ENCODE assay signal across 9 mouse cellular contexts in the genomic region with DNA sequence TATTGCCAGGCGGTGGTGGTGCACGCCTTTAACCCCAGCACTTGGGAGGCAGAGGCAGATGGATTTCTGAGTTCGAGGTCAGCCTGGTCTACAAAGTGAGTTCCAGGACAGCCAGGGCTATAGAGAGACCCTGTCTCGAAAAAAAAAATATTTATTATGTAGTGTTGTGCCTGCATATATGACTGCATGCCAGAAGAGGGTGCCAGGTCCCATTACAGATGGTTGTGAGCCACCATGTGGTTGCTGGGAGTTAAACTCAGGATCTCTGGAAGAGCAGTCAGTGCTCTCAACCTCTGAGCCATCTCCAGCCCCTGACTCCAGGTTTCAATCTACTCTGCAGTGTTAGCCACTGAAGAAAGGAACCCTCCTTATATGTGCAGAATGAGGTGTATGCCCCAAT. TPM values are rescaled to one million over a fixed set of nuclear protein-coding genes. Genes with fewer than 3 reads are reported as not detected.
"Had no signal": no experiment of that assay in that cellular context is flagged by ENCODE, and none has a peak within 500 bp of the region (broad histone marks: within the 10 kb centered on the region; RNA-seq: fewer than 3 reads in every experiment).

No protein-coding gene starts in this region.

RNA-seq across cellular contexts. Expression of gene Slc22a14, which starts 5.4 kb away (rescaled TPM):
- total RNA-seq: layer of hippocampus, postnatal 14 days; left cerebral cortex, postnatal 25 days; neutrophil, adult 5-6 weeks had no signal
- polyA plus RNA-seq: kidney, embryonic 14.5 days; limb, embryonic 10.5 days; liver, embryonic 12.5 days; liver, embryonic 16.5 days; midbrain, embryonic 10.5 days; neural tube, embryonic 13.5 days had no signal

RNA-seq across cellular contexts. Expression of gene Acvr2b, which starts 31.1 kb away (rescaled TPM):
- total RNA-seq: neutrophil, adult 5-6 weeks had no signal
